Mouse (Mus musculus) heart, postnatal 0 days (tissue): ENCODE data around the gene Psmg3. TPM values are rescaled to one million over a fixed set of nuclear protein-coding genes. Genes with fewer than 3 reads are reported as not detected.

Experiments used
- ATAC-seq: fragments of 200-750 bp; cut with Nextera tagmentation; 2 replicates; pipeline ENCODE4 v1.8.0; 2017; ENCODE audit warnings: low read depth, moderate number of reproducible peaks, moderate library complexity; ENCODE audit not compliant: insufficient read depth
- DNase-seq: peaks from one replicate; pipeline ENCODE4 v3.0.0-alpha.2; 2016; ENCODE audit warnings: low spot score
- H3K27ac ChIP-seq: fragments of 300-500 bp; sonication (generic); 2 replicates; pipeline ENCODE4 v1.5.1; 2014; ENCODE audit warnings: low read depth, mild to moderate bottlenecking
- H3K27me3 ChIP-seq: fragments of 300-500 bp; sonication (generic); 2 replicates; pipeline ENCODE4 v1.6.1; 2014; ENCODE audit warnings: low read length, mixed read lengths; ENCODE audit not compliant: control insufficient read depth, insufficient read depth
- H3K36me3 ChIP-seq: fragments of 300-500 bp; sonication (generic); replicated peaks from 2 replicates; pipeline ENCODE4 v1.6.1; 2014; ENCODE audit warnings: low read length, mixed read lengths; ENCODE audit not compliant: control insufficient read depth, insufficient read depth
- H3K4me1 ChIP-seq: fragments of 300-500 bp; sonication (generic); 2 replicates; pipeline ENCODE4 v1.6.1; 2014; ENCODE audit warnings: antibody characterized with exemption; ENCODE audit not compliant: control insufficient read depth, insufficient read depth
- H3K4me2 ChIP-seq: fragments of 300-500 bp; sonication (generic); 2 replicates; pipeline ENCODE4 v1.6.1; 2014; ENCODE audit warnings: low read depth, mild to moderate bottlenecking, low read length, moderate library complexity
- H3K4me3 ChIP-seq: fragments of 300-500 bp; sonication (generic); 2 replicates; pipeline ENCODE4 v1.5.1; 2014; ENCODE audit warnings: low read depth, low read length
- H3K9ac ChIP-seq: fragments of 300-500 bp; sonication (generic); replicated peaks from 2 replicates; pipeline ENCODE4 v1.6.1; 2014; ENCODE audit warnings: low read depth, low read length, mixed read lengths
- H3K9me3 ChIP-seq: fragments of 300-500 bp; sonication (generic); replicated peaks from 2 replicates; pipeline ENCODE4 v1.6.1; 2016; ENCODE audit warnings: low read length; ENCODE audit not compliant: control insufficient read depth
- CTCF ChIP-seq: IDR thresholded peaks from 2 replicates; pipeline ENCODE4 v1.5.1; 2016; ENCODE audit warnings: antibody characterized with exemption, control low read depth, low read depth
- EP300 ChIP-seq: IDR thresholded peaks from 2 replicates; pipeline ENCODE4 v1.6.1; 2016; ENCODE audit warnings: antibody characterized with exemption, low read depth
- WGBS: fragments of 180-500 bp; shearing (Covaris S2); extraction: QIAGEN DNeasy Blood & Tissue Kit; methylation state at CpG from one replicate; pipeline ENCODE4 v1.1.7; 2014; 5-methylcytosine and 5-hydroxymethylcytosine counted together
- polyA plus RNA-seq: library from polyadenylated mRNA; unstranded; fragments of >200 nt; fragmentation: Nextera tagmentation; extraction: Ambion mirVana; gene quantifications from 2 replicates; pipeline ENCODE4 v1.2.1, GENCODE M21; 2015
- total RNA-seq: library from RNA; depleted of rRNA; stranded (reverse); fragments of >200 nt; gene quantifications from 2 replicates; pipeline ENCODE4 v1.2.3, GENCODE M21; 2014; ENCODE audit warnings: low replicate concordance

The Psmg3 gene
- total and polyA plus RNA-seq, 2 experiments from 2014 or later: 33.9 to 43.2 TPM

DNA sequence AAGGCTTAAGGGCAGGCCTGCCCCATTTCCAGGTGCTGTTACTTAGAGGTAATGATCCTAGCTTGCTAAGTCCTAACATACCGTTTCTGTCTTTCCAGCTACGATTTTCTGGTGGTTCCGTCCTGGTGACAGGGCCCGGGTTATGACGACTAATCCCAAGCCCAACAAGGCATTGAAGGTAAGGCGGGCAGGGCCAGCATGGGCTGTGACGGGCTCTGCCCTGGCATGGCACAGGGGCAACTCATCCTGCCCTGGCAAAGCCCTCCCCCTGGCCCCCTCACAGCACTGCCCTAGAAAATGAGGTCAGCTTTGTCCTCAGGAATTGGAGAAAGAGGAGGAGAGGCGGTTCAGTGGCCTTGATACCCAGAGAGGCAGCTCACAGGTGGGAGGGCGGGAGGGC, 27.6 kb downstream of the Psmg3 start:
- no peak for TF ChIP-seq EP300
- no peak for TF ChIP-seq CTCF
- no peak overlapping the region; the same call in 1 of the 2 replicates for H3K4me2 ChIP-seq
- H3K9me3 ChIP-seq: no peaks in the 10 kb centered on the region
- DNase-seq (no peak), ATAC-seq (no peak)
- H3K27me3 ChIP-seq: no peaks in the 10 kb centered on the region
- 0 out of 2 replicates have a peak overlapping the region, but pooled peaks have one; percentile 97 for H3K27ac ChIP-seq
- H3K36me3 ChIP-seq: peaks cover 36% of the 10 kb centered on the region
- 88% methylated on average over 9 of the region's 9 CpGs for WGBS
- H3K4me3 ChIP-seq: no peak overlapping the region
- peaks cover 53% of the 10 kb centered on the region for H3K4me1 ChIP-seq
- H3K9ac ChIP-seq: no peak overlapping the region

DNA sequence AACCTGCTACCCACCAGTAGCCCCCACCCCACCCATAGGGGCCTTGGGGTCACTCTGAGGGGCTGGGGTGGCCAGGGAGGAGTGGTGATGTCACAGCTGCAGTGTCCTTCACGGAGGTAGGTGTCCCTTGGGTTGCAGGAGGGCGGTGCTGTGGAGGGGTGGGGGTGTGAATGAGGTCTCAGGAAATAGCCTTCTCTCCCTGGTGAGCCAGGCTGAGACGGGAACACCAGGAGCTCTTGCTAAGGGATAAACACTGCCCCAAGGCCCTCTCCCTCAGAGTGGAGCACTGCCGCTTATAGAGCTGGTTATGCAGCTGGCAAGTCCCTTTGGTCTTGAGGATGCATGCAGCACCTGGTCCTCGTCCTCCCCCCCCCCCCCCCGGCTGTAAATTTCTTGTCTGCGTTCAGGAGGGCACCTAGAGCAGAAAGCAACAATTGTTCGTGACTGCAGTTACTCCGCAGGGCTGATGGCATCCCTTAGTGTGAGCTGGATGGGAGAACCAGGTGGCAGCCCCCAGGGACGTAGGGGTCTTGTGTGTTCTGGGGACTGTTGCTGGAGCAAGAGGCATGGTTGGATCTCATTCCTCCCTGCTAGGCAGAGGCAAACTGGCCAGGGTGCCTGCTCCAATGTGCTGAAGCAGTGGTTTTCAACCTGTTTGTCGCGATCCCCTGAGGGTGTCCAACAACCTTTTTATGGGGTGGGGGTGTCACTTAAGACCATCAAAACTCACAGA, 28.4 kb downstream of the Psmg3 start:
- H3K4me2 ChIP-seq: peak overlapping the region; percentile 66
- no peak for TF ChIP-seq CTCF
- TF ChIP-seq EP300: no peak
- peaks cover 36% of the 10 kb centered on the region for H3K36me3 ChIP-seq
- peak overlapping the region; percentile 38; the same call in 1 of the 2 replicates for H3K9ac ChIP-seq
- H3K27me3 ChIP-seq: no peaks in the 10 kb centered on the region
- peak overlapping the region; percentile 97 for H3K27ac ChIP-seq
- ATAC-seq (peak; percentile 11; the same call in 1 of the 2 replicates), DNase-seq (no peak)
- peak overlapping the region; percentile 18; the same call in 1 of the 2 replicates for H3K4me3 ChIP-seq
- peaks cover 55% of the 10 kb centered on the region for H3K4me1 ChIP-seq
- H3K9me3 ChIP-seq: no peaks in the 10 kb centered on the region
- WGBS: 29% methylated on average over 12 of the region's 12 CpGs

- DNase-seq (peak; percentile 88), ATAC-seq (peak; percentile 60)
- H3K27ac ChIP-seq: peak overlapping the region; percentile 97
- no peaks in the 10 kb centered on the region for H3K27me3 ChIP-seq
- WGBS: 18% methylated on average over 11 of the region's 11 CpGs
- H3K4me2 ChIP-seq: peak overlapping the region; percentile 66
- peaks cover 58% of the 10 kb centered on the region for H3K4me1 ChIP-seq
- no peaks in the 10 kb centered on the region for H3K9me3 ChIP-seq
- peak overlapping the region; percentile 38; the same call in 1 of the 2 replicates for H3K9ac ChIP-seq
- H3K36me3 ChIP-seq: peaks cover 35% of the 10 kb centered on the region
- TF ChIP-seq CTCF (no peak), EP300 (no peak)
- H3K4me3 ChIP-seq: peak overlapping the region; percentile 33
Observed at GRCm38 (mm10) chr5:139797473-139798167, 29.1 kb downstream of the Psmg3 start.

- peak; percentile 97 for DNase-seq
Observed at GRCm38 (mm10) chr5:139796900-139797299, 29.8 kb downstream of the Psmg3 start.

DNA sequence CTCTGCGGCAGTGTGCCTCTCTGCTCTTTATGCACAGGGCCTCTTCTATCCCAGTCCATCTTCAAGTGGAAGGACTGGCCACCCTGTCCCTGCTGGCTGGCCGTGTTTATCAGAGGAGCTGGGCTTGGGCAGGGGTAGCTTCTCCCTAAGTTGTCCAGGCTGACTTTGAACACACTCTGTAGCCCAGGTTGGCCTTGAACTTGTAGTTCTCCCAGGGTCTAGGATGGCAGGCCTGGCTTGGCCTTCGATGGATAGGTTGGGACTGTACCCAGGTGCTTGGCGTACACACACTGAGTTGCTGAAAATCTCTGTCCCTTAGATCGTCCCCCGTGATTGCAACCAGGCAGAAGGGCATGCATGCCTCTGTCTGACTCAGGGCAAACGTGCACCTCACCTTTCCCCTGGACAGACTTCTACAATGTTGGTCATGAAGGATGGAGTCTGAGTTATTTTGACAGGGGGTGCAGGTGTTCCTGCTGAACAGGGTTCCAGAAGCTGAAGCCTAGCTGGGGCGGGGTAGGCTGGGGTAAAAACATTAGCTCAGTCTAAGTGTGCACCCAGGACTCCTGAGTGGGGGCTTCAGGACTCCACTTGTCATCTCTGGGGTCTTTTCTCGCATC, 30.6 kb downstream of the Psmg3 start:
- no peak for DNase-seq
- ATAC-seq: no peak
- H3K9ac ChIP-seq: peak overlapping the region; percentile 64
- H3K4me1 ChIP-seq: peaks cover 63% of the 10 kb centered on the region
- H3K4me3 ChIP-seq: peak overlapping the region; percentile 33; the same call in 1 of the 2 replicates
- no peaks in the 10 kb centered on the region for H3K9me3 ChIP-seq
- peak overlapping the region; percentile 66 for H3K4me2 ChIP-seq
- TF ChIP-seq EP300 (no peak), CTCF (no peak)
- no peaks in the 10 kb centered on the region for H3K27me3 ChIP-seq
- peaks cover 21% of the 10 kb centered on the region for H3K36me3 ChIP-seq
- WGBS: 66% methylated on average over 9 of the region's 9 CpGs
- peak overlapping the region; percentile 97 for H3K27ac ChIP-seq

More at GRCm38 (mm10) chr5:139796900-139797299, 29.8 kb downstream of the Psmg3 start:
- Histone ChIP-seq H3K27me3 (no peaks in the 10 kb centered on the region), H3K9me3 (no peaks in the 10 kb centered on the region), H3K27ac (peak overlapping the region; percentile 97), H3K9ac (peak overlapping the region; percentile 64), H3K4me1 (peaks cover 63% of the 10 kb centered on the region), H3K4me2 (peak overlapping the region; percentile 66), H3K36me3 (peaks cover 29% of the 10 kb centered on the region), H3K4me3 (peak overlapping the region; percentile 33)
- ATAC-seq: peak; percentile 82
- WGBS: 5% methylated on average over 13 of the region's 13 CpGs
- no peak for TF ChIP-seq CTCF
- peak; percentile 93 for TF ChIP-seq EP300
